Mouse (Mus musculus) cerebellum, adult 2 months (tissue): Measurements from ENCODE around the gene AC131692.1. TPM values are rescaled to one million over a fixed set of nuclear protein-coding genes. Genes with fewer than 3 reads are reported as not detected.
A peak's percentile ranks its signal among the peaks of the same experiment; 100 is the strongest.

ENCODE experiments used
- DNase-seq, 2 experiments: peaks; one replicate each; pipeline ENCODE4 v3.0.0; 2021
- H3K27ac ChIP-seq: fragments of 200-500 bp; 2 replicates; pipeline ENCODE4 v1.5.1; 2012; ENCODE audit warnings: low read length, control low read depth, inconsistent platforms; ENCODE audit not compliant: insufficient read depth
- H3K27me3 ChIP-seq: fragments of 200-500 bp; 2 replicates; pipeline ENCODE4 v1.6.1; 2012; ENCODE audit warnings: inconsistent platforms, mild to moderate bottlenecking, low read length, moderate library complexity; ENCODE audit not compliant: control insufficient read depth, insufficient read depth
- H3K4me1 ChIP-seq: fragments of 200-500 bp; 2 replicates; pipeline ENCODE4 v1.6.1; 2011; ENCODE audit warnings: low read length; ENCODE audit not compliant: control insufficient read depth, insufficient read depth
- H3K4me3 ChIP-seq: fragments of 200-500 bp; replicated peaks from 2 replicates; pipeline ENCODE3; 2011; ENCODE audit warnings: mild to moderate bottlenecking, low read depth, low read length, control low read depth; ENCODE audit not compliant: insufficient read depth
- CTCF ChIP-seq: fragments of 200-500 bp; IDR thresholded peaks from 2 replicates; pipeline ENCODE4 v1.5.1; 2011; ENCODE audit warnings: low read depth, mild to moderate bottlenecking, control low read depth, low read length, moderate library complexity, borderline replicate concordance; ENCODE audit not compliant: insufficient read depth
- POLR2A ChIP-seq: fragments of 200-500 bp; IDR thresholded peaks from 2 replicates; pipeline ENCODE4 v1.6.1; 2011; ENCODE audit warnings: low read length, control low read depth, borderline replicate concordance; ENCODE audit not compliant: insufficient read depth
- WGBS: fragments of 180-500 bp; shearing (Covaris S2); methylation state at CpG from one replicate; pipeline ENCODE4 v1.1.7; 2018; 5-methylcytosine and 5-hydroxymethylcytosine counted together
- polyA plus RNA-seq: library from polyadenylated mRNA; depleted of rRNA; stranded (reverse); fragments of >200 nt; gene quantifications from 2 replicates; pipeline ENCODE4 v1.2.3, GENCODE M21; 2012

Gene AC131692.1
- polyA plus RNA-seq, 1 experiment, result not detected

DNA sequence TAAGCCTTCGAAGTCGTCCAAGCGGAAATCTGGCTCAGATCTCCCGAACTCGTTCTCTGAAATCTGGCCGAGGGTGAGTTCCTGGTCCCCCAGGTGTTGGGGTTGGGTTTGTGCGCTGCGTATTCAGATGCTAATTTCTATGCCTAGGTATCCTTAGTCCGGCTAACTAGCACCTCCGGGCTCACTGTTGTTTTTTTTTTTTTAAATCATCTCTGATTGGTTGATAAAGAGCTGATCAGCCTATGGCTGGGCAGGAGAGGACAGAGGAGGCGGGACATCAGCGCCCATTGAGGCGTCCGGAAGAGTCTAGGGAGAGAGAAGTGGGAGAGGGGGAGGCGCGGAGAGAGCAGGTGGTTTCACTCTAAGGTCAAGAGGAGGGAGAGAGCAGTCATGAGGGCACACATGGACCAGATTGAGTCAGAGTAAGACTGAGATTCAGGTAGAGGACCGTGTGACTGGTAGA, 8.8 kb upstream of the AC131692.1 start:
- H3K4me3 ChIP-seq, result no peak overlapping the region
- under 1% methylated on average over 17 of the region's 17 CpGs for WGBS
- DNase-seq, result peak in 1 of 2 experiments; percentile 18

GRCm38 (mm10) chr19:6088841-6089240, 5.4 kb upstream of the AC131692.1 start:
- no peak overlapping the region for H3K4me3 ChIP-seq
- H3K27ac ChIP-seq, result no peak overlapping the region
- DNase-seq, result no peak
- no peaks in the 10 kb centered on the region for H3K27me3 ChIP-seq
- 94% methylated on average over 13 of the region's 13 CpGs for WGBS
- TF ChIP-seq POLR2A (no peak), CTCF (no peak)
- 0 out of 2 replicates have a peak, but pooled peaks cover 1% of the 10 kb centered on the region for H3K4me1 ChIP-seq

More for the DNA sequence above, 8.8 kb upstream of the AC131692.1 start:
- Histone ChIP-seq H3K27ac (no peak overlapping the region), H3K4me1 (0 out of 2 replicates have a peak, but pooled peaks cover 3% of the 10 kb centered on the region), H3K27me3 (no peaks in the 10 kb centered on the region)
- no peak for TF ChIP-seq POLR2A
- no peak for TF ChIP-seq CTCF

GRCm38 (mm10) chr19:6097847-6098246, 3.6 kb downstream of the AC131692.1 start:
- Histone ChIP-seq H3K4me3 (no peak overlapping the region), H3K4me1 (no peaks in the 10 kb centered on the region), H3K27me3 (no peaks in the 10 kb centered on the region), H3K27ac (no peak overlapping the region)
- no peak for DNase-seq
- TF ChIP-seq POLR2A, result no peak
- TF ChIP-seq CTCF, result no peak
- WGBS, result 84% methylated on average over 3 of the region's 3 CpGs

DNA sequence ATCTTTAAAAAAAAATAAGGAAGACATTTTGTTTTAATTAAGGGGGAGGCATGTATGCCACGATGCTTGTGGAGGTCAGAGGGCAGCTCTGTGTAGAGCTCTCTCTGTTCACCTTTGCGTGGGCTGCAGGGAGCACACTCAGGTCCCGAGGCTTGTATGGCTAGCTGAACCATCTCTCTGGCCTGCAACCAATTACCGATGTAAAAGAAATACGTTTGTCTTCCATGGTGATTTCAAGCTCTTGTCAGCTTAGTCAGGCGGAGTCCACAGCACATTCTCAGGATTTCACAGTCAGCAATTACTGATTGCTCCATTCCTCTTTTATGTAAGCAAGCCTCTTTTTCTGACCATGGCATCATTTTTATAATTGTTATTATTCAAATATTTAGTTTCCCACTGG, 7.0 kb downstream of the AC131692.1 start:
- WGBS, result 75% methylated on average over 6 of the region's 6 CpGs
- TF ChIP-seq POLR2A (no peak), CTCF (no peak)
- Histone ChIP-seq H3K4me1 (no peaks in the 10 kb centered on the region), H3K27me3 (no peaks in the 10 kb centered on the region), H3K27ac (no peak overlapping the region), H3K4me3 (no peak overlapping the region)
- DNase-seq, result no peak

DNA sequence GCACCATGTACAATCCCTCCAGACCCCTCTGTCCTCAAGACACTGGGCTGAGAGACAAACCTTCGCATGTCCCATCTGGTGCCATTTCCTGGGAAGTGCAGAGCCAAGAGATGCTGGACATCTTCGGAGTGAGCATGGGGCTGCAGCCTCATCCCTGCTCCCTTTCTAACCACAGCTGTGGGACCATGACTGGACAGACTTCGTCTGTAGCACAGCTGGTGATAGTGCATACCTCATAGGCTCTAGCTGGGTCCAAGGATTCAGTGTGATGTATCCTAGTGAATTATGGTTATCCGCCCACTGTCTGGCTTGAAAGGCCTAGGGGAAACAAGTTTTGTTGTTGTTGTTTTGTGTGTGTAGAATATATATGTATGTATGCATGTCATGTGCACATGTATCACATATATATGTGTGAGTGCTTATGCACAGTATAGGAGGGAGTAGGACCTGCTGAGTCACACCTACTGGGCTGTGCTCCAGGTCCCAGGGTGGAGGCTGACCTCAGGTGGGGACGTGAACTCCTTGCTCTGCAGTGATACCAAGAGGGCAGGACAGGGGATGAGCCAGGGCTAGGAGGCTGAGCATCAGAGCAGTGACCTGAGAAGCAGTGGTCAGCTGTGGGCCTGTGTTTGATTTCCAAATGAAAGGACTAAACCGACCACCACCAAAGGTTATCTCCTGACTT, 8.1 kb downstream of the AC131692.1 start:
- Histone ChIP-seq H3K4me1 (no peaks in the 10 kb centered on the region), H3K27ac (no peak overlapping the region), H3K4me3 (no peak overlapping the region), H3K27me3 (no peaks in the 10 kb centered on the region)
- 68% methylated on average over 6 of the region's 6 CpGs for WGBS
- no peak for TF ChIP-seq POLR2A
- TF ChIP-seq CTCF, result no peak
- no peak for DNase-seq

- no peak for DNase-seq
- H3K27ac ChIP-seq, result no peak overlapping the region
- TF ChIP-seq POLR2A (no peak), CTCF (no peak)
- H3K27me3 ChIP-seq, result no peaks in the 10 kb centered on the region
- no peaks in the 10 kb centered on the region for H3K4me1 ChIP-seq
- WGBS, result 88% methylated on average over 4 of the region's 4 CpGs
- H3K4me3 ChIP-seq, result no peak overlapping the region
Observed at GRCm38 (mm10) chr19:6104476-6104875, 10.3 kb downstream of the AC131692.1 start.

DNA sequence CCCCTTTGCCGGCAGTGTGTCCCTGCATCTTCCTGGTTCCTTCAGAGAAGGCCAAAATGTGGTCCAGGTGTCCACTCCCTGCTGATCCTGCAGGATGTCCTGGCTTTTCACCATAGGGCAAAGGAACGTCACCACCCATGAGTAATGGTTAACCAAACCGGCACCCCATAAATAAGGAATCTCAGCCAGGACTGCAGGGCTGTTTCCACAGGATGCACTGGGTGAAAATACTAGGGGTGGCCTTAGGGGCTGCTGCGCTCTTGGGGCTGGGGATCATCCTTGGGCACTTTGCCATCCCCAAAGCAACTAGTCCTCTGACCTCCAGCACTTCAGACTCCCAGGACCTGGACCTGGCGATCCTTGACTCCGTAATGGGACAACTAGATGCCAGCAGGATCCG, 11.4 kb downstream of the AC131692.1 start, which contains the start of gene Naaladl1:
Gene Naaladl1, plus strand, starts transcription at position 197 of the 400 bp plus-strand sequence.
- Histone ChIP-seq H3K4me1 (no peaks in the 10 kb centered on the region), H3K27me3 (no peaks in the 10 kb centered on the region), H3K27ac (no peak within 1 kb of the TSS), H3K4me3 (no peak within 1 kb of the TSS)
- DNase-seq, result no peak
- WGBS, result 88% methylated on average over 7 of the region's 7 CpGs
- TF ChIP-seq CTCF (no peak), POLR2A (no peak)

- Histone ChIP-seq H3K27me3 (no peaks in the 10 kb centered on the region), H3K4me3 (no peak overlapping the region), H3K4me1 (peaks cover 10% of the 10 kb centered on the region), H3K27ac (no peak overlapping the region)
- TF ChIP-seq POLR2A, result no peak
- TF ChIP-seq CTCF, result no peak
- 51% methylated on average over 6 of the region's 6 CpGs for WGBS
- DNase-seq, result no peak
Observed at GRCm38 (mm10) chr19:6113116-6113515, 18.9 kb downstream of the AC131692.1 start.
